Mouse (Mus musculus) stomach, postnatal 0 days (tissue): ENCODE measurements around the gene Eif1. TPM values are rescaled to one million over a fixed set of nuclear protein-coding genes. Genes with fewer than 3 reads are reported as not detected.
"Not testable (repeated sequence)": the region's sequence is repeated elsewhere in the genome, so short reads cannot be mapped to it uniquely, and the experiment has no call there.

Experiments used
- ATAC-seq: fragments of 200-750 bp; cut with Nextera tagmentation; 2 replicates; pipeline ENCODE4 v1.8.0; 2017; ENCODE audit not compliant: low FRiP score, low TSS enrichment
- DNase-seq: peaks from one replicate; pipeline ENCODE4 v3.0.0-alpha.2; 2016; ENCODE audit warnings: low spot score
- H3K27ac ChIP-seq: fragments of 300-500 bp; sonication (generic); replicated peaks from 2 replicates; pipeline ENCODE4 v1.5.1; 2014; ENCODE audit warnings: mild to moderate bottlenecking, control low read depth
- H3K27me3 ChIP-seq: fragments of 300-500 bp; sonication (generic); 2 replicates; pipeline ENCODE4 v1.6.1; 2014; ENCODE audit warnings: low read length; ENCODE audit not compliant: control insufficient read depth, insufficient read depth
- H3K36me3 ChIP-seq: fragments of 300-500 bp; sonication (generic); 2 replicates; pipeline ENCODE4 v1.6.1; 2014; ENCODE audit warnings: low read length, mixed read lengths; ENCODE audit not compliant: control insufficient read depth, insufficient read depth
- H3K4me1 ChIP-seq: fragments of 300-500 bp; sonication (generic); replicated peaks from 2 replicates; pipeline ENCODE4 v1.6.1; 2014; ENCODE audit warnings: antibody characterized with exemption; ENCODE audit not compliant: control insufficient read depth, insufficient read depth
- H3K4me2 ChIP-seq: fragments of 300-500 bp; sonication (generic); replicated peaks from 2 replicates; pipeline ENCODE4 v1.6.1; 2014; ENCODE audit warnings: low read depth, mild to moderate bottlenecking, control low read depth, moderate library complexity
- H3K4me3 ChIP-seq: fragments of 300-500 bp; sonication (generic); 2 replicates; pipeline ENCODE4 v1.5.1; 2014; ENCODE audit warnings: low read depth, low read length, control low read depth
- H3K9ac ChIP-seq: fragments of 300-500 bp; sonication (generic); 2 replicates; pipeline ENCODE4 v1.6.1; 2014; ENCODE audit warnings: mild to moderate bottlenecking, low read length, control low read depth, mixed read lengths
- H3K9me3 ChIP-seq: fragments of 300-500 bp; sonication (generic); 2 replicates; pipeline ENCODE4 v1.6.1; 2016; ENCODE audit warnings: low read length; ENCODE audit not compliant: control insufficient read depth
- CTCF ChIP-seq: IDR thresholded peaks from 2 replicates; pipeline ENCODE4 v1.5.1; 2016; ENCODE audit warnings: antibody characterized with exemption, low read depth, mild to moderate bottlenecking, moderate library complexity
- EP300 ChIP-seq: optimal IDR thresholded peaks from 2 replicates; pipeline ENCODE3; 2016; ENCODE audit warnings: antibody characterized with exemption
- WGBS: fragments of 180-500 bp; shearing (Covaris S2); extraction: QIAGEN DNeasy Blood & Tissue Kit; methylation state at CpG from one replicate; pipeline ENCODE4 v1.1.7; 2014; 5-methylcytosine and 5-hydroxymethylcytosine counted together
- polyA plus RNA-seq: library from polyadenylated mRNA; unstranded; fragments of >200 nt; fragmentation: Nextera tagmentation; extraction: Ambion mirVana; gene quantifications from 2 replicates; pipeline ENCODE4 v1.2.1, GENCODE M21; 2015

Eif1 gene
- polyA plus RNA-seq, 1 experiment from 2014 or later = 1,495 TPM

DNA sequence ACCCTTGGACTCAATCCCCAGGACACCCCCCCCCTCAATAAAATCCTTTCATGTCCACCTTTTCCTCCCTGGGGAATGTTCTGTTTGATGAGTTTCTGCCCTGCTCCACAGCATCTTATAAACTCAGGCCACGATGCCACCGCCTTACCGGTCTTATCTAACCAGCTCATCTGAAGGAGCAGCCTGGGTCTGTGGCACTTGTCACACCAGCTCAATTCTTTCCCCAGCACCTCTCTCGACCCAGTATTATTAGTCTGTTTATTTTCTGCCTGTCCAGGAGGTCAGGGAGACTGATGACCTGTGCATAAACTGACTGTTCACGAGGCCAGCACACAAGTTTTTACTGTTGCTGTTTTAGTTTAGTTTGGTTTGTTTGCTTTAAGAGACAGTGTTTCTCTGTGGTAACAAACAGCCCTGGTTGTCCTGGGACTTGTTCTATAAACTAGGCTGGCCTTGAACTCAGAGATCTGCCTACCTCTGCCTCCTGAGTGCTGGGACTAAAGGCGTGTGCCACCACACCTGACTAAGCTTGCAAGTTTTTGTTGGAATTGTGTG lies 1.8 kb upstream of the Eif1 start:
- DNase-seq (no peak), ATAC-seq (no peak)
- Histone ChIP-seq H3K36me3 (peaks cover 13% of the 10 kb centered on the region), H3K4me3 (no peak overlapping the region), H3K4me1 (no peaks in the 10 kb centered on the region), H3K27me3 (no peaks in the 10 kb centered on the region), H3K27ac (no peak overlapping the region), H3K4me2 (no peak overlapping the region), H3K9ac (no peak overlapping the region), H3K9me3 (no peaks in the 10 kb centered on the region)
- 50% methylated on average over 6 of the region's 6 CpGs for WGBS
- TF ChIP-seq EP300 (no peak), CTCF (no peak)

GRCm38 (mm10) chr11:100318529-100319451 lies 895 bp upstream of the Eif1 start:
- Histone ChIP-seq H3K4me3 (peak overlapping the region; percentile 38), H3K9ac (no peak overlapping the region), H3K4me2 (peak overlapping the region; percentile 58), H3K27me3 (no peaks in the 10 kb centered on the region), H3K36me3 (peaks cover 13% of the 10 kb centered on the region), H3K9me3 (no peaks in the 10 kb centered on the region), H3K4me1 (no peaks in the 10 kb centered on the region), H3K27ac (no peak overlapping the region)
- ATAC-seq = no peak
- no peak for TF ChIP-seq EP300
- TF ChIP-seq CTCF = no peak
- WGBS = 83% methylated on average over 10 of the region's 10 CpGs
- no peak for DNase-seq

DNA sequence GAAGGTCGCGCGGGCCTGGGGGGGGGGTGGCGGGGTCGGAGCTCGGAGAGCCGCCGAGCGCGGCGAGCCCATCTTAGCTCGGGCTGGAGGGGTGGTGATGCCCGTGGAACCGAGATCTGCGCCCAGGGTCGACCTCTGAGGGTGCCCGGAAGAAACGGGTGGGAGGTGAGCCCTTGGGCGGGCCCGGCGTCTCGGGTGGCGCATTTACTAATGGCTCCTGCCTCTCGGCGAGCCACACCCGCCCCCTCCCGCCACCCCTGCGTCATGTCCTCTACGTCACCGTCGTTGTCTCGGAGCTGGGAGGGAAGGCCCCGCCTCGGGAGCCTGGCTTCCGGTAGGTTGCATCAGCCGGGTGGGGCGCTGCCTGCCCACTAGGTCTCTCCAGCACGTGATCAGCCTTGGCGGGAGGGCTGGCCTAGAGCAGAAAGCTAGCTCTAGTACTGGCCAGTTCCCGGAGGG lies 516 bp downstream of the Eif1 start:
- peak overlapping the region; percentile 69 for H3K4me2 ChIP-seq
- peak; percentile 99 for DNase-seq
- H3K9me3 ChIP-seq = no peaks in the 10 kb centered on the region
- H3K4me3 ChIP-seq = peak overlapping the region; percentile 70
- H3K27me3 ChIP-seq = no peaks in the 10 kb centered on the region
- TF ChIP-seq EP300 (no peak), CTCF (peak; percentile 42)
- under 1% methylated on average over 37 of the region's 40 CpGs for WGBS
- peaks cover 13% of the 10 kb centered on the region for H3K36me3 ChIP-seq
- ATAC-seq = peak; percentile 90
- H3K4me1 ChIP-seq = no peaks in the 10 kb centered on the region
- peak overlapping the region; percentile 96 for H3K9ac ChIP-seq
- H3K27ac ChIP-seq = peak overlapping the region; percentile 100

- WGBS = 13% methylated on average over 11 of the region's 11 CpGs
- Histone ChIP-seq H3K4me2 (peak overlapping the region; percentile 69), H3K4me3 (peak overlapping the region; percentile 70), H3K36me3 (peaks cover 13% of the 10 kb centered on the region), H3K9ac (peak overlapping the region; percentile 61), H3K27ac (peak overlapping the region; percentile 100)
- H3K9me3 ChIP-seq, H3K27me3 ChIP-seq, H3K4me1 ChIP-seq, DNase-seq: not testable (repeated sequence)
- ATAC-seq = peak; percentile 2; the same call in 1 of the 2 replicates
These were observed 1.2 kb downstream of the Eif1 start for GRCm38 (mm10) chr11:100320701-100321410.

DNA sequence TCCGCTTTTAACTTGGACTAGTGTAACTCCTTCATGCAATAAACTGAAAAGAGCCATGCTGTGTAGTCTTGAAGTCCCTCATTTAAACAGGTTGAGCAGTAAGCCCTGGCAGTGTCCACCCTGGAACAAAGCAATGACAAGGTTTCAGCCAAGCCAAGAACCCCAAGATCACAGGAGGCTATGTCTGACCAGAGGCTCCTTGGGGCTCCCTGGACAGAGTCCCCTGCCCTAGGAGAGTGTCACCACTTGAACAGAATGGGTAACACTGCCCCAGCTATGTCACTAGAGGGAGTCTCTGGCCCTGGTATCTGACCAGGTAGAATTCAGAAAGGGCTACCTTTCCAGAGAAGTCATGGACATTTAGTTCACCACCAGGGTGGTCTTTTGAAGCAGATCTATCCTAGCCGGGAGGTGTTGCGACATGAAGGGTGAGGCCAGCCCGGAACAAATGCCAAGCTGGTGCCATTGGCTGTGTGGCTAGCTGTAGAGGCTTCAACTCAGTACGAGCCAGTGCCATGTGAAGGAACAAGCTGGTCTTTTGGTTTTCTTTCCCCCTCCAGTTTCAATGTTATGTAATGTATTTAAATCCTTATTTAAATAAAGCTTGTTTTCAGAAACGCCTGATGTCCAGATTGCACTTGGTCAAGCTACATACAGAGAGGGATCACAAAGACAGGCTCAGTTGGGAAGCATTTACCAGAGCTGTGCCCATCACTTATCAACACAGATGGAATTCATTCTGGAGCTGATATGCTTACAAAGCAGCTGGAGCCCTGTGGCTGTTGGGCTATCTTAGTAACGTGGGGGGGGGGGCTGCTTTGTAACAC lies 2.0 kb downstream of the Eif1 start:
- not testable (repeated sequence) for H3K9me3 ChIP-seq, H3K9ac ChIP-seq, H3K27me3 ChIP-seq, DNase-seq, ATAC-seq, H3K4me3 ChIP-seq, H3K4me1 ChIP-seq, H3K27ac ChIP-seq
- TF ChIP-seq CTCF = peak; percentile 22
- WGBS = 62% methylated on average over 7 of the region's 7 CpGs
- Histone ChIP-seq H3K36me3 (peaks cover 13% of the 10 kb centered on the region), H3K4me2 (0 out of 2 replicates have a peak overlapping the region, but pooled peaks have one; percentile 3)
